Mouse (Mus musculus) layer of hippocampus, adult 9-11 months (tissue): ENCODE measurements at regions not wholly inside any gene's neighbourhood (a gene's known extent, or its start where the extent isn't known, plus 50 kb on each side); places are given as distances from the start of the nearest gene placed in this dataset.

Source experiments
- DNase-seq: peaks from one replicate; pipeline ENCODE4 v3.0.0; 2022

GRCm38 (mm10) chr12:91965937-91966336, 117.0 kb upstream of the Sel1l start:
- no peak for DNase-seq

GRCm38 (mm10) chr12:91963239-91963638, 114.3 kb upstream of the Sel1l start:
- no peak for DNase-seq

GRCm38 (mm10) chr12:91958086-91958485, 109.1 kb upstream of the Sel1l start:
- DNase-seq, result no peak

GRCm38 (mm10) chr12:91956411-91956810, 107.5 kb upstream of the Sel1l start:
- no peak for DNase-seq

GRCm38 (mm10) chr12:91948602-91949167, 99.7 kb upstream of the Sel1l start:
- DNase-seq, result no peak

GRCm38 (mm10) chr12:91947998-91948397, 99.0 kb upstream of the Sel1l start:
- no peak for DNase-seq

- DNase-seq, result no peak
These were observed 97.6 kb upstream of the Sel1l start for GRCm38 (mm10) chr12:91946541-91946940.

- DNase-seq, result no peak
These were observed 83.8 kb upstream of the Sel1l start for GRCm38 (mm10) chr12:91932490-91933361.

GRCm38 (mm10) chr12:91931586-91931985, 82.6 kb upstream of the Sel1l start:
- no peak for DNase-seq

- peak; percentile 16 for DNase-seq
These were observed 80.6 kb upstream of the Sel1l start for GRCm38 (mm10) chr12:91929386-91930054.

GRCm38 (mm10) chr12:91927576-91927975, 78.6 kb upstream of the Sel1l start:
- no peak for DNase-seq

GRCm38 (mm10) chr12:91915486-91915885, 66.5 kb upstream of the Sel1l start:
- no peak for DNase-seq

- DNase-seq, result no peak
These were observed 61.6 kb upstream of the Sel1l start for GRCm38 (mm10) chr12:91910529-91910928.
